Mouse (Mus musculus) heart, embryonic 13.5 days (tissue): ENCODE data around the gene Pfn1. TPM values are rescaled to one million over a fixed set of nuclear protein-coding genes. Genes with fewer than 3 reads are reported as not detected.

ENCODE experiments used
- ATAC-seq: fragments of 200-750 bp; cut with Nextera tagmentation; 2 replicates; pipeline ENCODE4 v1.8.0; 2017; ENCODE audit warnings: moderate TSS enrichment; ENCODE audit not compliant: insufficient number of reproducible peaks, low FRiP score, low TSS enrichment; ENCODE audit errors: extremely low read depth
- H3K27ac ChIP-seq: fragments of 300-500 bp; sonication (generic); replicated peaks from 2 replicates; pipeline ENCODE4 v1.5.1; 2015; ENCODE audit warnings: moderate library complexity, mild to moderate bottlenecking, inconsistent platforms
- H3K27me3 ChIP-seq: fragments of 300-500 bp; sonication (generic); replicated peaks from 2 replicates; pipeline ENCODE4 v1.6.1; 2015; ENCODE audit warnings: mild to moderate bottlenecking, inconsistent platforms
- H3K36me3 ChIP-seq: fragments of 300-500 bp; sonication (generic); 2 replicates; pipeline ENCODE4 v1.6.1; 2015; ENCODE audit warnings: mild to moderate bottlenecking, inconsistent platforms
- H3K4me1 ChIP-seq: fragments of 300-500 bp; sonication (generic); 2 replicates; pipeline ENCODE4 v1.6.1; 2015; ENCODE audit warnings: inconsistent platforms
- H3K4me2 ChIP-seq: fragments of 300-500 bp; sonication (generic); 2 replicates; pipeline ENCODE4 v1.6.1; 2015; ENCODE audit warnings: inconsistent platforms, mild to moderate bottlenecking, moderate library complexity
- H3K4me3 ChIP-seq: fragments of 300-500 bp; sonication (generic); 2 replicates; pipeline ENCODE4 v1.5.1; 2015; ENCODE audit warnings: moderate library complexity, mild to moderate bottlenecking, inconsistent platforms
- H3K9ac ChIP-seq: fragments of 300-500 bp; sonication (generic); 2 replicates; pipeline ENCODE4 v1.6.1; 2015; ENCODE audit warnings: inconsistent platforms, mild to moderate bottlenecking, moderate library complexity
- H3K9me3 ChIP-seq: fragments of 300-500 bp; sonication (generic); 2 replicates; pipeline ENCODE4 v1.6.1; 2016; ENCODE audit warnings: inconsistent platforms
- WGBS: fragments of 180-500 bp; shearing (Covaris S2); methylation state at CpG from one replicate; pipeline ENCODE4 v1.1.7; 2015; ENCODE audit warnings: mixed read lengths; 5-methylcytosine and 5-hydroxymethylcytosine counted together
- polyA plus RNA-seq: library from polyadenylated mRNA; unstranded; fragments of >200 nt; fragmentation: Nextera tagmentation; extraction: Ambion mirVana; gene quantifications from 2 replicates; pipeline ENCODE4 v1.2.1, GENCODE M21; 2015

The Pfn1 gene
- polyA plus RNA-seq, 1 experiment from 2014 or later, result 1,588 TPM

- no peaks in the 10 kb centered on the region for H3K27me3 ChIP-seq
- peak overlapping the region; percentile 95 for H3K27ac ChIP-seq
- H3K9me3 ChIP-seq, result no peaks in the 10 kb centered on the region
- H3K9ac ChIP-seq, result peak overlapping the region; percentile 95
- peak overlapping the region; percentile 77 for H3K4me3 ChIP-seq
- peaks cover 63% of the 10 kb centered on the region for H3K36me3 ChIP-seq
- 23% methylated on average over 3 of the region's 3 CpGs for WGBS
- H3K4me2 ChIP-seq, result peak overlapping the region; percentile 80
- H3K4me1 ChIP-seq, result peaks cover 48% of the 10 kb centered on the region
- ATAC-seq, result no peak
Observed at GRCm38 (mm10) chr11:70646259-70646555, 8.2 kb downstream of the Pfn1 start.

GRCm38 (mm10) chr11:70645461-70646258 lies 8.8 kb downstream of the Pfn1 start:
- WGBS, result 74% methylated on average over 12 of the region's 12 CpGs
- Histone ChIP-seq H3K9me3 (no peaks in the 10 kb centered on the region), H3K4me3 (peak overlapping the region; percentile 77), H3K27ac (peak overlapping the region; percentile 95), H3K9ac (peak overlapping the region; percentile 95), H3K4me1 (peaks cover 43% of the 10 kb centered on the region), H3K4me2 (peak overlapping the region; percentile 80), H3K36me3 (peaks cover 57% of the 10 kb centered on the region), H3K27me3 (no peaks in the 10 kb centered on the region)
- ATAC-seq, result no peak

- no peak overlapping the region for H3K4me3 ChIP-seq
- 92% methylated on average over 8 of the region's 8 CpGs for WGBS
- no peak overlapping the region; the same call in 1 of the 2 replicates for H3K4me2 ChIP-seq
- H3K36me3 ChIP-seq, result peaks cover 47% of the 10 kb centered on the region
- no peak for ATAC-seq
- H3K27ac ChIP-seq, result no peak overlapping the region
- H3K9ac ChIP-seq, result peak overlapping the region; percentile 95
- H3K4me1 ChIP-seq, result peaks cover 38% of the 10 kb centered on the region
- H3K27me3 ChIP-seq, result no peaks in the 10 kb centered on the region
- no peaks in the 10 kb centered on the region for H3K9me3 ChIP-seq
Observed at GRCm38 (mm10) chr11:70644564-70645103, 9.8 kb downstream of the Pfn1 start.

GRCm38 (mm10) chr11:70643051-70643450 lies 11.4 kb downstream of the Pfn1 start:
- Histone ChIP-seq H3K27me3 (no peaks in the 10 kb centered on the region), H3K4me3 (no peak overlapping the region), H3K36me3 (peaks cover 34% of the 10 kb centered on the region), H3K27ac (no peak overlapping the region), H3K9ac (no peak overlapping the region), H3K4me1 (peaks cover 37% of the 10 kb centered on the region), H3K9me3 (no peaks in the 10 kb centered on the region), H3K4me2 (no peak overlapping the region)
- WGBS, result 89% methylated on average over 6 of the region's 6 CpGs
- ATAC-seq, result no peak

- WGBS, result 74% methylated on average over 7 of the region's 7 CpGs
- H3K9me3 ChIP-seq, result no peaks in the 10 kb centered on the region
Observed at GRCm38 (mm10) chr11:70641241-70641640, 13.2 kb downstream of the Pfn1 start.

GRCm38 (mm10) chr11:70639976-70640375 lies 14.5 kb downstream of the Pfn1 start:
- no peak for ATAC-seq

More at GRCm38 (mm10) chr11:70641241-70641640, 13.2 kb downstream of the Pfn1 start:
- Histone ChIP-seq H3K4me3 (no peak overlapping the region), H3K27me3 (no peaks in the 10 kb centered on the region), H3K27ac (no peak overlapping the region), H3K4me2 (no peak overlapping the region), H3K4me1 (peaks cover 32% of the 10 kb centered on the region), H3K36me3 (peaks cover 34% of the 10 kb centered on the region), H3K9ac (no peak overlapping the region)
- ATAC-seq, result no peak

GRCm38 (mm10) chr11:70638714-70639278 lies 15.6 kb downstream of the Pfn1 start, which contains the start of gene Gp1ba:
Gp1ba (plus strand) TSS chr11:70639122.
- peaks cover 19% of the 10 kb centered on the region for H3K4me1 ChIP-seq
- H3K27ac ChIP-seq, result peak within 1 kb of the TSS; percentile 77
- H3K27me3 ChIP-seq, result no peaks in the 10 kb centered on the region
- H3K9ac ChIP-seq, result peak within 1 kb of the TSS; percentile 2
- no peak for ATAC-seq
- H3K4me3 ChIP-seq, result 0 out of 2 replicates have a peak within 1 kb of the TSS, but pooled peaks have one; percentile 7
- peak within 1 kb of the TSS; percentile 43; the same call in 1 of the 2 replicates for H3K4me2 ChIP-seq
- WGBS, result 6% methylated on average over 5 of the region's 5 CpGs
- no peaks in the 10 kb centered on the region for H3K9me3 ChIP-seq
- H3K36me3 ChIP-seq, result peaks cover 12% of the 10 kb centered on the region

More at GRCm38 (mm10) chr11:70639976-70640375, 14.5 kb downstream of the Pfn1 start:
- peaks cover 20% of the 10 kb centered on the region for H3K4me1 ChIP-seq
- H3K9me3 ChIP-seq, result no peaks in the 10 kb centered on the region
- H3K27me3 ChIP-seq, result no peaks in the 10 kb centered on the region
- H3K27ac ChIP-seq, result 0 out of 2 replicates have a peak overlapping the region, but pooled peaks have one; percentile 77
- H3K36me3 ChIP-seq, result peaks cover 24% of the 10 kb centered on the region
- no peak overlapping the region for H3K4me2 ChIP-seq
- H3K4me3 ChIP-seq, result no peak overlapping the region
- no peak overlapping the region for H3K9ac ChIP-seq
- WGBS, result 72% methylated on average over 8 of the region's 8 CpGs

GRCm38 (mm10) chr11:70638293-70638692 lies 16.2 kb downstream of the Pfn1 start:
- H3K27me3 ChIP-seq, result no peaks in the 10 kb centered on the region
- H3K4me2 ChIP-seq, result peak overlapping the region; percentile 43; the same call in 1 of the 2 replicates
- WGBS, result 66% methylated on average over 1 of the region's 1 CpGs
- peak overlapping the region; percentile 77 for H3K27ac ChIP-seq
- H3K4me1 ChIP-seq, result peaks cover 19% of the 10 kb centered on the region
- no peaks in the 10 kb centered on the region for H3K9me3 ChIP-seq
- ATAC-seq, result no peak
- H3K36me3 ChIP-seq, result peaks cover 7% of the 10 kb centered on the region
- no peak overlapping the region for H3K4me3 ChIP-seq
- H3K9ac ChIP-seq, result no peak overlapping the region; the same call in 1 of the 2 replicates

- Histone ChIP-seq H3K9ac (no peak overlapping the region), H3K27me3 (no peaks in the 10 kb centered on the region), H3K4me1 (peaks cover 19% of the 10 kb centered on the region), H3K36me3 (peaks cover 2% of the 10 kb centered on the region), H3K4me3 (no peak overlapping the region), H3K9me3 (no peaks in the 10 kb centered on the region), H3K4me2 (no peak overlapping the region), H3K27ac (peak overlapping the region; percentile 77; the same call in 1 of the 2 replicates)
- 96% methylated on average over 1 of the region's 1 CpGs for WGBS
- ATAC-seq, result no peak
Observed at GRCm38 (mm10) chr11:70637764-70638163, 16.7 kb downstream of the Pfn1 start.

GRCm38 (mm10) chr11:70635601-70636000 lies 18.8 kb downstream of the Pfn1 start:
- Histone ChIP-seq H3K9ac (no peak overlapping the region), H3K27ac (no peak overlapping the region), H3K4me1 (peaks cover 19% of the 10 kb centered on the region), H3K36me3 (no peaks in the 10 kb centered on the region), H3K4me2 (no peak overlapping the region), H3K4me3 (no peak overlapping the region), H3K27me3 (no peaks in the 10 kb centered on the region), H3K9me3 (no peaks in the 10 kb centered on the region)
- no peak for ATAC-seq
- 74% methylated on average over 4 of the region's 4 CpGs for WGBS

GRCm38 (mm10) chr11:70630129-70630528 lies 24.3 kb downstream of the Pfn1 start:
- Histone ChIP-seq H3K4me2 (no peak overlapping the region), H3K27ac (no peak overlapping the region), H3K36me3 (no peaks in the 10 kb centered on the region), H3K9me3 (no peaks in the 10 kb centered on the region), H3K4me3 (no peak overlapping the region), H3K4me1 (no peaks in the 10 kb centered on the region), H3K9ac (no peak overlapping the region), H3K27me3 (no peaks in the 10 kb centered on the region)
- no peak for ATAC-seq
- WGBS, result 55% methylated on average over 7 of the region's 7 CpGs
